Mouse (Mus musculus): ENCODE data around the gene Gse1. TPM values are rescaled to one million over a fixed set of nuclear protein-coding genes. Genes with fewer than 3 reads are reported as not detected.

Gene Gse1
- total RNA-seq, 4 experiments from 2014 or later: 71.5 to 78.0 (median 73.1) TPM

GRCm38 (mm10) chr8:120374070-120374469 is 145.8 kb downstream of the Gse1 start:
- DNase-seq (ENCODE audit: low spot score in 2 of 2): no peak

GRCm38 (mm10) chr8:120374514-120374913 is 146.3 kb downstream of the Gse1 start:
- DNase-seq (ENCODE audit: low spot score in 2 of 2): no peak

GRCm38 (mm10) chr8:120375170-120375569 is 146.9 kb downstream of the Gse1 start:
- no peak for DNase-seq (ENCODE audit: low spot score in 2 of 2)

GRCm38 (mm10) chr8:120376215-120376614 is 148.0 kb downstream of the Gse1 start:
- DNase-seq (ENCODE audit: low spot score in 2 of 2): no peak

- DNase-seq (ENCODE audit: low spot score in 2 of 2): no peak
These were observed 148.9 kb downstream of the Gse1 start for GRCm38 (mm10) chr8:120376847-120377802.

- DNase-seq (ENCODE audit: low spot score in 2 of 2): no peak
These were observed 149.5 kb downstream of the Gse1 start for GRCm38 (mm10) chr8:120377803-120378189.

- DNase-seq (ENCODE audit: low spot score in 2 of 2): peak in 1 of 2 experiments; percentile 42
These were observed 150.1 kb downstream of the Gse1 start for GRCm38 (mm10) chr8:120378306-120378705.

- no peak for DNase-seq (ENCODE audit: low spot score in 2 of 2)
These were observed 150.8 kb downstream of the Gse1 start for GRCm38 (mm10) chr8:120379015-120379414.

GRCm38 (mm10) chr8:120381865-120382264 is 153.6 kb downstream of the Gse1 start:
- no peak for DNase-seq (ENCODE audit: low spot score in 2 of 2)

GRCm38 (mm10) chr8:120382436-120383203 is 154.4 kb downstream of the Gse1 start:
- DNase-seq (ENCODE audit: low spot score in 2 of 2): peak; percentile 72 to 97

- no peak for DNase-seq (ENCODE audit: low spot score in 2 of 2)
These were observed 154.9 kb downstream of the Gse1 start for GRCm38 (mm10) chr8:120383204-120383560.

GRCm38 (mm10) chr8:120383713-120384112 is 155.5 kb downstream of the Gse1 start:
- DNase-seq (ENCODE audit: low spot score in 2 of 2): no peak

- no peak for DNase-seq (ENCODE audit: low spot score in 2 of 2)
These were observed 156.5 kb downstream of the Gse1 start for GRCm38 (mm10) chr8:120384745-120385144.

GRCm38 (mm10) chr8:120388246-120388645 is 160.0 kb downstream of the Gse1 start:
- DNase-seq (ENCODE audit: low spot score in 2 of 2): no peak

GRCm38 (mm10) chr8:120390598-120390997 is 162.3 kb downstream of the Gse1 start:
- no peak for DNase-seq (ENCODE audit: low spot score in 2 of 2)

- no peak for DNase-seq (ENCODE audit: low spot score in 2 of 2)
These were observed 163.6 kb downstream of the Gse1 start for GRCm38 (mm10) chr8:120391856-120392255.

GRCm38 (mm10) chr8:120393085-120393484 is 164.8 kb downstream of the Gse1 start:
- no peak for DNase-seq (ENCODE audit: low spot score in 2 of 2)

- peak in 1 of 2 experiments; percentile 65 for DNase-seq (ENCODE audit: low spot score in 2 of 2)
These were observed 165.6 kb downstream of the Gse1 start for GRCm38 (mm10) chr8:120393871-120394275.

- no peak for DNase-seq (ENCODE audit: low spot score in 2 of 2)
These were observed 167.6 kb downstream of the Gse1 start for GRCm38 (mm10) chr8:120395892-120396291.

- DNase-seq (ENCODE audit: low spot score in 2 of 2): no peak
These were observed 168.5 kb downstream of the Gse1 start for GRCm38 (mm10) chr8:120396756-120397155.

- DNase-seq (ENCODE audit: low spot score in 2 of 2): no peak
These were observed 169.5 kb downstream of the Gse1 start for GRCm38 (mm10) chr8:120397444-120398411.

Measured in left cerebral cortex, adult 8-10 months (tissue).